Mouse (Mus musculus) bone marrow, adult 2 months (tissue): ENCODE measurements at regions not wholly inside any gene's neighbourhood (a gene's known extent, or its start where the extent isn't known, plus 50 kb on each side); places are given as distances from the start of the nearest gene placed in this dataset.
A peak's percentile ranks its signal among the peaks of the same experiment; 100 is the strongest.

Source experiments
- H3K27ac ChIP-seq: fragments of 200-500 bp; 2 replicates; pipeline ENCODE4 v1.5.1; 2012; ENCODE audit warnings: low read depth, mild to moderate bottlenecking, control low read depth, inconsistent platforms, low read length; ENCODE audit not compliant: control insufficient read depth, poor library complexity, insufficient read depth
- H3K4me1 ChIP-seq: fragments of 200-500 bp; 2 replicates; pipeline ENCODE4 v1.6.1; 2011; ENCODE audit warnings: low read length; ENCODE audit not compliant: control insufficient read depth, insufficient read depth
- H3K4me3 ChIP-seq: fragments of 200-500 bp; replicated peaks from 2 replicates; pipeline ENCODE3; 2011; ENCODE audit warnings: mild to moderate bottlenecking, low read depth, low read length, control low read depth; ENCODE audit not compliant: control insufficient read depth
- CTCF ChIP-seq: fragments of 200-500 bp; IDR thresholded peaks from 2 replicates; pipeline ENCODE4 v1.5.1; 2011; ENCODE audit warnings: low read length, control low read depth; ENCODE audit not compliant: control insufficient read depth, insufficient read depth
- POLR2A ChIP-seq: fragments of 200-500 bp; IDR thresholded peaks from 2 replicates; pipeline ENCODE4 v1.6.1; 2011; ENCODE audit warnings: low read depth, mild to moderate bottlenecking, control low read depth, low read length, borderline replicate concordance; ENCODE audit not compliant: control insufficient read depth
- WGBS: fragments of 180-500 bp; shearing (Covaris S2); methylation state at CpG from one replicate; pipeline ENCODE4 v1.1.7; 2018; 5-methylcytosine and 5-hydroxymethylcytosine counted together

DNA sequence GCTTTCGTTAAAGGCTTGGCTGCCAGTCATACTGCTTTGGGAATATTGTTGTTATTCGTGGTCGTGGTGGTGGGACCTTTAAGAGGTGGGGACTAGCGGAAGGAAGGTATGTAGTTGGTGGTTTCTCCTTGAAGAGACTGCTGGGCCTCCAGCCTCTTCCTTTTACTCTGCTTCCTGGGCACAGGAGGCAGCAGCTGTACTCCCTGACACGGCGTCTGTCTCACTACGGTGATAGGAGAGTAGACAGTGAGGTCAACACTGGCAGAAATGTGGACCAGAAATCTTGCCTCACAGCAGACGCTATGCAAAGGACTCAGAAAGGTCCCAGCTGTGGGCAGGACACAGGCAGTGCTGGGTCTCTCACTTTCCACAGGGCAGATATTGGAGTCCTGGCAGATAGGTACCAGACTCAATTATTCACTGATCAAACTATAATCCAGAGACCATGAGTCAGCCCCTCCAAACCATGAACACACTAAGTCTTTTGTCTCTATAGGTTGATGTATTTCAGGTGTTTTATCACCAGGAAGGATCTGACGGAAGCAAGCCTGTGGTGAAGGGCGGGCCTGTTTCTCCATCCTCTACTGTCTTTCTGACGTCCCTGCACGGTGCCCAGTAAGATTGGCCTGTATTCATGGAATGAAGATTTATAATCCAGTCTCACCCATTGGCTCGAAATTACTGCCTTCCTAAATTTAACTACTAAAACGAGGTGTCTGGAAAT, 134.6 kb upstream of the Mdm1 start:
- H3K4me1 ChIP-seq, result peaks cover 2% of the 10 kb centered on the region; the same call in 1 of the 2 replicates
- H3K27ac ChIP-seq, result peak overlapping the region; percentile 47; the same call in 1 of the 2 replicates
- TF ChIP-seq CTCF, result no peak
- TF ChIP-seq POLR2A, result no peak
- no peak overlapping the region for H3K4me3 ChIP-seq
- 19% methylated on average over 14 of the region's 14 CpGs for WGBS

DNA sequence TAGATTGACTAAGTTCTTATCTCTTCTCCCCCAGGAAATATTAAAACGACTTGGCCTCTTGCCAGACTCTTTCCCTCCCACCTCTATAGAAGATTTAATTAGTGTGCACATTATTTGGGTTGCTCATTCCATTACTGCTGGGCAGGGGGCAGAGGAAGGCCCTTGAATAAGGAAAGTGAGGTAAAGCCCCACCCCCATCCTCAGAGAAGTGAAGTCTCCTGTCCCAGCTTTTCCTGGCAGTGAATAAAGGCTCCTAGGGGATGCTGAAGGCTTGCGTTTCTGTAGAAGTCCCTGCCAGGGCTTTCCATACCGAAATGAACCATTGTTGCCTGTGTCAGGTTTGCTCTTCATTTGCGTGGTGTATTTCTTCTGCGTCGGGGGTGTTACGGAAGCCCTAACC, 133.8 kb upstream of the Mdm1 start:
- no peak overlapping the region for H3K27ac ChIP-seq
- peaks cover 2% of the 10 kb centered on the region; the same call in 1 of the 2 replicates for H3K4me1 ChIP-seq
- 83% methylated on average over 7 of the region's 7 CpGs for WGBS
- no peak overlapping the region for H3K4me3 ChIP-seq
- TF ChIP-seq CTCF (no peak), POLR2A (no peak)

- Histone ChIP-seq H3K4me1 (peaks cover under 1% of the 10 kb centered on the region; the same call in 1 of the 2 replicates), H3K27ac (no peak overlapping the region)
- WGBS, result 55% methylated on average over 10 of the region's 10 CpGs
Measured at GRCm38 (mm10) chr10:118011687-118012567, 129.7 kb upstream of the Mdm1 start.

GRCm38 (mm10) chr10:118028831-118029230, 112.8 kb upstream of the Mdm1 start:
- no peaks in the 10 kb centered on the region for H3K4me1 ChIP-seq
- 85% methylated on average over 9 of the region's 9 CpGs for WGBS
- no peak for TF ChIP-seq POLR2A
- no peak for TF ChIP-seq CTCF
- H3K27ac ChIP-seq, result no peak overlapping the region
- no peak overlapping the region for H3K4me3 ChIP-seq

More at GRCm38 (mm10) chr10:118011687-118012567, 129.7 kb upstream of the Mdm1 start:
- TF ChIP-seq CTCF (no peak), POLR2A (no peak)
- no peak overlapping the region for H3K4me3 ChIP-seq

DNA sequence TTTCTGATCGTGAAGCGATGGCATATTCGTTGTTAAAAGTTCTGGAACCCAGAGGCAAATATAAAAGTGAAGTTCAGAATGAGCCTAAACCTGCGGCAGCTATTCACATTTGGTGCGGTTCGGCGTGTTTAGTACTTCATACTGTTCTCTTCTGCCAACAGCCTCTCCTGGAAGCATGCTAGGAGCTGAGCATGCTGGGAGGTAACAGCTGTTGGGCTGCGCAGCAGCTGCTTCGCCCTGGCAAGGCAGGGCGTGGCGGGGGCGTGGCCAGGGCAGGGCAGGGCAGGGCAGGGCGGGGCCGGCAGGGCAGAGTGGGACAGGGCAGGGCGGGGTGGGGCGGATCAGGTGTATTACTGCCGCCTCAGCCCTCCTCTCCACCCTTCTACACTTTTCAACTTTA, 107.2 kb upstream of the Mdm1 start:
- Histone ChIP-seq H3K27ac (no peak overlapping the region), H3K4me1 (no peaks in the 10 kb centered on the region; the same call in 1 of the 2 replicates), H3K4me3 (no peak overlapping the region)
- 90% methylated on average over 17 of the region's 17 CpGs for WGBS
- no peak for TF ChIP-seq POLR2A
- TF ChIP-seq CTCF, result no peak

DNA sequence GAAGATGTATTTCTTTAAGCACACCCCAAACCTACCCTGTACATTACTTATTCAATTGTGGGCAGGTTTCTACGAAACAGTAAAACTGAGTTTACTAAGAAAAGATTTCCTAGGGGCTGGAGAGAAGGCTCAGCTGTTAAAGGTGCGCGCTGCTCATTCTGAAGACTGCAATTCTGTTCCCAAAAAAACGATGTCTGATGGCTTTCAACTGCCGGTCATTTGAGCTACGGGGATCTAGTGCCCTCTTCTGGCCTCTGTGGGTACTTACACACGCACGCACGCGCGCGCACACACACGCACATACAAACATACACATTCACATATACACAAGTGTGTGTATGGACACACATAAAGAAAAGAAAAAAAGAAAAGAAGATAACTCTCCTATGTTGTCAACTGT, 106.6 kb upstream of the Mdm1 start:
- TF ChIP-seq POLR2A, result no peak
- no peak for TF ChIP-seq CTCF
- no peaks in the 10 kb centered on the region; the same call in 1 of the 2 replicates for H3K4me1 ChIP-seq
- H3K27ac ChIP-seq, result no peak overlapping the region
- no peak overlapping the region for H3K4me3 ChIP-seq
- WGBS, result 89% methylated on average over 13 of the region's 13 CpGs

DNA sequence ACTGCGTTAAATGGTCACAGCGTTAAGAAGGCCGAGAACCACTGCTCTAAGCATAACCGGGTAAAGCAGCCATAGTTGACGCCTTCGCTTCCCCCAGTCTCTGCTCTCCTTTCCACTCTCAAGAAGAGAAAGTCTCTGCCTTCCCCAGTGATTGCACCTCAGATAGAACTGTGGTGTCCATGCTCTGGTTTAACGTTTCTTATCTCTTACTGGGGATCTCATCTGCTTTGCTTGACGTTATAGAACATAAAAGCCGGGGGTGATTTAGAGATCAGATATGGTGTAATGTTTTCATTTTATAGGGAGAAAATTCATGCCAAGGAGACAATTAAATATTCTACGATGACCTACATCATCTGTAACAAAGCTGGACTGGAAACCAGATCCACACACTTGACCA, 103.1 kb upstream of the Mdm1 start:
- Histone ChIP-seq H3K4me1 (no peaks in the 10 kb centered on the region; the same call in 1 of the 2 replicates), H3K27ac (no peak overlapping the region), H3K4me3 (no peak overlapping the region)
- TF ChIP-seq POLR2A, result no peak
- TF ChIP-seq CTCF, result no peak
- 90% methylated on average over 10 of the region's 10 CpGs for WGBS

- no peaks in the 10 kb centered on the region; the same call in 1 of the 2 replicates for H3K4me1 ChIP-seq
- H3K27ac ChIP-seq, result no peak overlapping the region
- TF ChIP-seq CTCF (no peak), POLR2A (no peak)
- WGBS, result 67% methylated on average over 4 of the region's 4 CpGs
- no peak overlapping the region for H3K4me3 ChIP-seq
Measured at GRCm38 (mm10) chr10:118039056-118039455, 102.6 kb upstream of the Mdm1 start.
